Mouse (Mus musculus): ENCODE measurements around the gene Agbl4.

DNA sequence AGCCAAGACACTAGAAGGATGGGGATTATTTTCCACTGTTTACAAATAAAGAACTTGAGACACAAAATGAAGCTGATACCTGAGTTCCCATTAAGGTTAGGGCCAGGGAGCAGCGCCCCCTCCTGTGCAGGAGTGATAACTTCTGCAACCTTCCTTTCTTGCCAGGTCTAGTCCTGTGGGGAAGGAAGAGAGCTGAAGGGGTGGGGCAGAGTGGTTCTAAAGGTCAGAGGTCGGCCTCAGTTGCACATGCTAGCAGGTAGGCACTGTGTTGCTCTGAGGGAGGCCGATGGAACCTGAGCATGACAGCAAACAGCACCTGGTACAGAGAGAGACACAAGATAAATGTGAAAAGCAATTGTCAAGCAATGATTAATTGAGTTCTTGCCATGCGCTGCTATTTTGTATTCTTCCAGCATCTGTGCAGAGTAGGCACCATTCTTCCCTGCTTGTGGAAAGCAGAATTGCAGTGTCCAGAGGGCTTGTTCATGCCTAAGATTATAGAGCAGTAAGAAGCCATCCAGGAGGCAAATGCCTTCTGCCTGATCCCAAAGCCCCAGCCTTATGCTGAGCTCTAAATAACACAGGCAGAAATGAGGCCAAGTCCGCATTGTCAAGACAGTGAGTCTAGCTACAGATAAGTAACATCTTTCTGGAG lies 1096.4 kb downstream of the Agbl4 start:
- TF ChIP-seq POLR2A (IDR thresholded peaks at IDR 0.05; ENCODE audit: control insufficient read depth in 1 of 2, insufficient read depth in 1 of 2, low read depth in 1 of 2, low read length in 2 of 2, poor library complexity in 1 of 2) (no peak), EP300 (IDR thresholded peaks at IDR 0.05; ENCODE audit: low read depth in 1 of 2, low read length in 2 of 2) (no peak), NRF1 (IDR thresholded peaks at IDR 0.05; ENCODE audit: insufficient read depth, low read depth, low read length, poor library complexity, severe bottlenecking) (no peak), CTCF (IDR thresholded peaks at IDR 0.05 in 2 of 3, conservative IDR thresholded peaks at IDR 0.05 in 1 of 3; ENCODE audit: control insufficient read depth in 1 of 3, insufficient read depth in 1 of 3, low read depth in 2 of 3, low read length in 3 of 3, poor library complexity in 1 of 3, severe bottlenecking in 1 of 3) (no peak), ZNF384 (IDR thresholded peaks at IDR 0.05; ENCODE audit: low read depth, low read length) (no peak), MXI1 (IDR thresholded peaks at IDR 0.05; ENCODE audit: low read depth, low read length) (no peak), HCFC1 (IDR thresholded peaks at IDR 0.05; ENCODE audit: low read depth, low read length) (no peak)
